Mouse (Mus musculus) cerebellum, adult 11 months (tissue): ENCODE results near the gene Gal.
A peak's percentile ranks its signal among the peaks of the same experiment; 100 is the strongest.

ENCODE experiments used
- DNase-seq: peaks from one replicate; pipeline ENCODE4 v3.0.0; 2022

Gene Gal

DNA sequence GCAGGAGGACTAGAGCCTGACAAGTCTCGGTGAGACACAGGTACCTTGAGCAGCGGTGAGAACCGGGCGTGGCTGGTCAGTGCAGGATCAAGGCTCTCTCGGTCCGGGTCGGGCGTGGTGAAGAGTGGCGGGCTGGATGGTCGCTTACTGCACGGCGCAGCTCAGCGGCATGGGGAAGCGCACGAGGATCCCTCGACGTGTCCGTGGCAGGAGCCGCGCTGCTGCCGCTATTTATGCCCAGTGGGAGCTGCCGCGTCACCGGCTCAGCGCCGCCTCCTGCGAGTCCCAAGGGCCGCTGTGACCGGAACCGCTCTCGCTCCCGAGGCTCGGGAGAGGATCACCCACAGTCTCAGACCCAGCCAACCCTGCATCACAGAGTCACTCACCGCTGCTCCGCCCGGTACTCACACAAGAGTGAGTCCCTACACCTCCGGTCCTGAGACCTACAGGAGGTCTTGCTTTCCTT is at the start of gene Gal:
Gene Gal (minus strand): TSS at position 277 of the 466 bp plus-strand sequence.
- no peak for DNase-seq

- DNase-seq: no peak
Measured at GRCm38 (mm10) chr19:3459986-3460385, 45.6 kb upstream of the Gal start.

GRCm38 (mm10) chr19:3458331-3459099 is 44.2 kb upstream of the Gal start:
- no peak for DNase-seq

DNA sequence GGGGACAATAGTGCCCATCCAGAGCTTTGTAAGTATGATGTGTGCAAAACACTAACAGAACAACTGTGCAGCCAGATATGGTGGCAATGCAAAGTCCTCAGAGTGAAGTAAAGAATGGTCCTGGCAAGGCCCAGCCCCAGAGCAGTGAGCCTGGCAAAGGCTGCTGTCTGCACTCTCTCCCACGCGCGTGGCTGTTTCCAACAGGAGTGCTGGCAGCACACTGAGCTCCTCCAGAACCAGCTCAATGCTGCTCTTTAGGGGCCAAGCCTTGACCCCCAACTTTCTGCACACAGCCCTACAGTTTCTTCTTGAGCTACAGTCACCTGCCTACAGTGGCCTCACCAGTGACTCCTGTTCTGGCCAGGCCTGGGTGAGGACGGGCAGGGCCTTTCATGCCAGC is 43.4 kb upstream of the Gal start:
- DNase-seq: no peak

GRCm38 (mm10) chr19:3451649-3452048 is 37.3 kb upstream of the Gal start:
- DNase-seq: no peak

- DNase-seq: peak; percentile 43
Measured at GRCm38 (mm10) chr19:3451170-3451569, 36.8 kb upstream of the Gal start.

GRCm38 (mm10) chr19:3450714-3451113 is 36.4 kb upstream of the Gal start:
- no peak for DNase-seq

GRCm38 (mm10) chr19:3449248-3449647 is 34.9 kb upstream of the Gal start:
- no peak for DNase-seq

DNA sequence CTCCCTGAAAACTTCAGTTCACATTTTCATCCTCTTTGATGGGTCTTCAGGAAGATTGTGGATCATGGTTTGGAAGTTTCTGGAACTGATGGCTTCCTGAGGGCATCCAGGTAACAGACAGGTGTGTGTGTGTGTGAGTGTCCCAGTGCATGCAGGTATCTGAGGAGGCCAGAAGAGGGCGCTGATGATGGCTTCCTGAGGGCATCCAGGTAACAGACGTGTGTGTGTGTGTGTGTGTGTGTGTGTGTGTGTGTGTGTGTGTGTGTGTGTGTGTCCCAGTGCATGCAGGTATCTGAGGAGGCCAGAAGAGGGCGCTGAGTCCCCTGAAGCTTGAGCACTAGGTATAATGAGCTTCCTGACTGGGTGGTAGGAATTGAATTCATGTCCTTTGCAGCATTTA is 33.0 kb upstream of the Gal start:
- no peak for DNase-seq

- DNase-seq: no peak
Measured at GRCm38 (mm10) chr19:3441092-3441491, 26.7 kb upstream of the Gal start.

- DNase-seq: no peak
Measured at GRCm38 (mm10) chr19:3440667-3441066, 26.3 kb upstream of the Gal start.

DNA sequence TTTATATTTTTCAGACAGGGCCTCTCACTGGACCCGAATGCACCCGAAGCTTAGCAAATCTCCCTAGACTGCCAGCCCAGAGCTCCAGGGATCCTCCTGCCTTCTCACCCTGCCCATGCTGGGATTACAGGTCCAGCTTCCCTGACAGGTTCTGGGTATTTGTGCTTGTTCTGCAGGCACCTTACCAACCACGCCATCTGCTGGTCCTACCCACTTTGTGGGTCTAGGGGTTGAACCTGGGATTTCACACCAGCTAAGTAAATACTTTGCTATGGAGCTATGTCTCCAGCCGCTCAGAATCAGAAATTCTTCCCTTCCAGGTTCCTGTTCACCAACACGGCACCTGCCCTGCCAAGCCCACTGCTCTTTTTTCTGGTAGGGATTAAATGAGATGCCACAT is 23.6 kb upstream of the Gal start:
- no peak for DNase-seq

DNA sequence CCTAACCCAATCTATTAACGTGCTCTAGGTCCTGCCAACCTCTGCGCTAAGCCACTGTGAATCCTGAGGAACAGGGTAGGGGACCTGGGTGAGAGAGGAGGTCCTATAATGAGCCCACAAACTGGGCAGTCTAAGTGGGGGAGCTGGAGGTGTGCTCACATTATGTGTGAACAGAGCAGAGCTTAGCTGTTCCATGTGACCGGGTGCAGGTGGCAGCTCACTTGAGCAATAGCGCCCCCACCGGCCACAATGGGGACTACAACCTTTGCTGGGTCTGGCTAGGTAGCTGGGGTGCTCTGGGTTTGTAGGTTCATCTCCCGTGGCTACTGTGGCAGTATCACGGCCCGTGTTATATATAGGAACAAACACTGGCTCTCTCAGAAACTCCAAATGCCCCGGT is 22.5 kb upstream of the Gal start:
- DNase-seq: no peak

DNA sequence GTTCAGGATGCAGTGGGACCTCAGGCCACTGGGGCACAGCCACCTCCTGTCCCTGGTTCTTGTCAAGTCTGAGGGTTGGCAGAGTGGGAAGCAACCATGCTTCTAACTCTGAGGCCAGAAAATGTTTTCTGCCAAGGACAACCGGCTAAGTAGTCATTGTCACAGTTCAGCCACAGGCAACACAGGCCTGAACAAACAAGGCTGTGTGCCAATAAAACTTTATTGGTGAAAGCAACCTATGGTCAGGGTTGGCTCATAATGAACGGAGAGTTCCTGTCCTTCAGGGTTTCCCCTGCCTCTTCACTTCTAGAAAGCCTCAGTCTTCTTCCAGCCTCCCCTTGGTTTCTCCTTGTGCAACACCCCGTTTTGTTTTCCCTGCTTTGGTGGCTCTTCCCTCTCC is 21.5 kb upstream of the Gal start:
- no peak for DNase-seq

DNA sequence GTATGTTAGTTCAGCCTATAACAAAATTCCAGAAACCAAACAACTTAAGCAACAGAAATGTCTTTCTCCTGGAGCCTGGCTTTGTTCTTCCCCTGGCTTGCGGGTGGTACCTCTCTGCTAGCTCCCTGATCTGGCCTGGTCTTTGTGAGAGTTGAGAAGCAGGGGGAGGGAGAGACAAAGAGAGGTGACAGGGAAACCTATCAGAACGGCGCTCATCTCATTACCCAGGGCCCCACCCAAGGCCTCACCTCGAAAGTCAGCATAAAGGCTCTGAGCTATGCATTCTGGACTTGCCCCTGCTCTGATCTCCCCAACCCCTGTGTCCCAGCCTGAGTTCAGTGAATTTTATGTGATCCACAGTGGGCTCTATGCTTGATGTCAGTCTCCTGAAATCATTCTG is 20.3 kb upstream of the Gal start:
- no peak for DNase-seq

DNA sequence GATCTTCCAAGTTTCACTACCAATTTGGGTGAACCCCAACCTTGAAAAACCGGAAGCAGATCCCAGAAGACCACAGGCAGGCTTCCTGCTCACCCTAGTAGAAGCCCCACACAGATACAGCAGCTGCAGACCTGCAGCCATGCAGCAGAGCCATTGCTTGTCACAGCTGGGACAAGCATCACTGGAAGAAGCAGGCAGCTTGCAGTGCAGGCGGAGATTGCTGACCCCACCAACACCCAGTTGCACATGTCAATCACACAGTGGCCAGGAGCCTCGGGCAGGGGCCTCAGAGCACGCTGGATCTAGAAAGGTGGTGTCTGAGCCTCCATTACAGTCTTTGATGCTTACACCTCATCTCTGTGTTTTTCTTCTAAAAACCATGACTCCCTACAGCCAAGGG is 19.8 kb upstream of the Gal start:
- no peak for DNase-seq

- DNase-seq: no peak
Measured at GRCm38 (mm10) chr19:3431969-3432368, 17.6 kb upstream of the Gal start.

- DNase-seq: no peak
Measured at GRCm38 (mm10) chr19:3431066-3431465, 16.7 kb upstream of the Gal start.

GRCm38 (mm10) chr19:3429156-3429816 is 14.9 kb upstream of the Gal start:
- no peak for DNase-seq

DNA sequence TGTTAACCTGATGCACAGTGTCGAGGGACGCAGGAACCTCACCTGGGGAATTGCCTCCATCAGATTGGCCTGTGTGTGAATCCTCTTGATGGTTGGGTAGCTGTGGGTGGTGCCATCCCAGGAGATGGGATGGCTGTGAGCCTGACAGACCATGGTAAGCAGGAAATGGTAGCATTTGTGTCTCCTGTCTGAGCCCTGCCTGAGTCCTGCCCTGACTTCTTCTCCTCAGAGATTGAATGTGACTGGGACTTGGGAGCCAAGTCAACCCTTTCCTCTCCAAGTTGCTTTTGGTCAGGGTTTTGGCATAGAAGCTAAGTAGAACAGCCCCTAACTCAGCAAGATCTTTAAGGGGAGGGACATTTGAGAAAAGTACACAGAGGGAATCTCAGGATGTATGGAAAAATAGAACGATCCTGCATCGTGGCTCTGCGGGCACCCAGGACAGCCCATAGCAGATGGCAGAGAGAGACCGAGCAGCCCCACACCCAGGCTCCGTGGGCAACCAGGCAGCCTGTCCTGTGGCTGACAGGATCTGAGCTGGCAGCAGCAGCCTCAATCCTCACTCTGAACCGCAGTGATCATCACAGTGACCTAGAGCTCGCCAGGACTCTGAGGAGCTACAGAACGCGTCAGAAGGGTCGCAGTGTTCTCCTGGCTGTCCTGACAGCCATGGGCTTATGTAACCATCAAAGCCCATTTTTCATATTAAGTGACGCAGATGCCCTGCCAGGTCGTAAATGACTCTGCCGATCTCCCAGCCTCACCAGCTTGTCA is 13.9 kb upstream of the Gal start:
- DNase-seq: no peak

DNA sequence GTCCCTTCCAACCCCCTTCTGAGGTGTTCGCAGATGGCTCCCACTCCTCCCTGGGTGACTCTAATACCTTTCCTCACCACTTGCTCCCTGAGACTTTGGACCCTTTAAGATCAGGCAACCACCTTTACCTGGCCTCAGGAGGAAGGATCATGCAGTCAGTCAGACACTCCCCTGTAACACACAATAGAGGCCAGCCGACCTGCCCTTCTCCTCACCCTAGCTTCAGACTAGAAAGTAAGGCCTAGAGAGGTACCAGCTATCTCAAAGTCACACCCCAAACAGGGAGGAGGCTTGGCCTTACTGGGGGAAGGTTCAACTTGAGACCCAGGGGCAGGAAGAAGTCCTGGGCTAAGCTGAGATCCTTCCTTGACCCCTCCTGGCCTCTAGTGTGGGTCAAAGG is 9.9 kb upstream of the Gal start:
- DNase-seq: no peak

- DNase-seq: no peak
Measured at GRCm38 (mm10) chr19:3422981-3423380, 8.6 kb upstream of the Gal start.

DNA sequence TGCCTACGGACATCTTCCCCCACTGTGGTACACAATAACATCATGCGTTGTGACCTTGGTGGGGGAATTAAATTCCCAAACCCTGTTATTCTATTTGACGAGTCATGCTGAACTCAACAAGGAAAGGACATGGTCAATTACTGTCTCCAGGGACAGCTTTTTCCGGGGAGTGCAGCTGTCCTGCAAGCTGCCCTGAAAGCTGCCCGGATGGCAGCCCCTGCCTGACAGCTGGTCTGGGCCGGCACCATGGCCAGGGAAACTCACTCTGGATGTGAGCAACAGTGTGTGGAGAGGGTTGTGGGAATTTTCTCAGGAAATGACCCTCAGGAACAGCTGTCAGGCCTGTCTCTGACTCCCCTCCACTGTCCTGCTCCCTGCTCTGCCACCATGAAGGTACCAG is 8.1 kb upstream of the Gal start:
- no peak for DNase-seq

- DNase-seq: no peak
Measured at GRCm38 (mm10) chr19:3419251-3419650, 4.9 kb upstream of the Gal start.
